Mouse (Mus musculus) brain, adult 2 months (tissue): ENCODE results near the gene Rsph14.

ENCODE experiments used
- DNase-seq: peaks from one replicate; pipeline ENCODE4 v3.0.0; 2011; ENCODE audit warnings: low read depth, low spot score

Gene Rsph14

DNA sequence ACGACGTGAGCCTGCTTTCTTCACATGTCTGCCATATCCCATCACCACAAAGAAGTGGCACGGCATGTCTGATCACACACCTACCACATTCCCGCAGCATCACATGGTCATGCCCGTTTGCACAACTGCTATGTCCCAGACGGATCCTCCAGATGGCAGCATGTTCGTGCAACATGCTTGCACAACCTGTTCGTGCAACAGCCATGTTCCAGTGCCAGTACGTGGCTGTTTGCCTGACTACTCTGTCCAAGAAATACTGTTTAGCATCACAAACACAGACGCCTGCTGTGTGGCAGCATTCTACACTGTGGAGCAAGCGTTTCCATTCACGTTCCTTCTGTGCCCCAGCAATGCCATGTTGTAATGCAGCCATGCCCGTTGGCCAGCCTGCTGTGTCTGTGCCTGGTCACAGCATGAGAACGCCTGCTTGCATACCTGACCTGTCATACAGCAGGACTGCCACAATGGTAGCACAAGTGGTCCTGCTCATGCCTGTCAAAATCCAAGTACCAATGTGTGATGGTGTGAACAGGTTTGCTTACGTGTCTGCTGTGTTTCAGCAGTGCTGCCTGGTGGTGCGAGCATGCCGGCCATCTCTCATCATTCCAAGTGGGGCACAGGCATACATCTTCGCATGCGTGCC is 98.7 kb downstream of the Rsph14 start:
- peak; percentile 54 for DNase-seq

DNA sequence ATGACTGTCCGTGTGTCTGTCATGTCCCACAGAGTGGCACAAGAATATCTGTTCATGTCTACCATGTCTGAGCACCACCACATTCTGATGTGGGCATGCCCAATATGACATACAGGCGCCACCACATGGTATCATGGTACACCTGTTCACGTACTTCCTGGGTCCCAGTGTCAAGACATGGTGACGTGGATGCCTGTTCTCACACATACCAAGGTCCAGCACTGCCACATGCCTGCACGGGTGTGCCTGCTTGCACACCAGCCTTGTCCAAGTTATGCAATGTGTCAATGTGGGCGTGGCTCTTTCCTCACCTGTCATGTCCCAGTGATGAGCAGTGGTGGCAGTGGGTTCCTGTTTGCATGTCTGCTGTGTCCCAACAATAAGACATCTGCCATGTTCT is 99.9 kb downstream of the Rsph14 start:
- DNase-seq: no peak

DNA sequence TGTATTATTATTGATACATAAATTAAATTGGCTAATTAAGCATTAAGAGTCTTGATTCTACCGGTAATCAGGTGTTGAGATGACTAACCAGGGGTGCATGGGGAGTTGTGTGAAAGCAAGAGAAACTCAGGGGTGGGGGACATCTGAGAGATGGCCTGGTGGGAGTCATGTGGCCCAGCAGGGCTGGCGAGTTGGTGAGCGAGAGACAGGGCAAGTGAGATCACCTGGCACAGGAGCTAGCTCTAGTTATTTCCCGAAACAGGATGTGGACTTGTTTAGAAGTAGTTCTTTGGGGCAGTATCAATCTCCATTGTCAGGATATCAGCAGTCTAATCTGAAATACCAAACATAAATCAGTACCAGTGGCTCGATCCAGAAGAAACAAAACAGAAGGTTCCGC is 100.8 kb downstream of the Rsph14 start:
- no peak for DNase-seq

DNA sequence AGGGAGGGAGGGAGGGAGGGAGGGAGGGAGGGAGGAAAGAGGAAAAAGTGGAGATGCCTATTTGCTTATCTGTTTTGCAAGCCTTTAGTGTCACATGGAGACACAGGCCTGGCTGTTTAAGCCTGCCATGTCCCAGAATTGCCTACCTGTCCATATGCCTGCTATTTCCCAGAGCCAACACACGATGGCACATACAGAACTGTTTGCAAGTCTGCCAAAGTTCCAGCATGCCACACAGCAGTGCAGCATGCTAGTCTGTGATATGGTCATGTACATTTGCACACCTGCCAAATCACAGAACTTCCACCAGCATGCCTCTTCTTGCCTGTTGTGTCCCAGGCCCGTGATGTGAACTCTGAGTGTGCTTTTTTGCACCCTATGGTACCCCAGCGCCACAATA is 101.8 kb downstream of the Rsph14 start:
- peak; percentile 70 for DNase-seq

DNA sequence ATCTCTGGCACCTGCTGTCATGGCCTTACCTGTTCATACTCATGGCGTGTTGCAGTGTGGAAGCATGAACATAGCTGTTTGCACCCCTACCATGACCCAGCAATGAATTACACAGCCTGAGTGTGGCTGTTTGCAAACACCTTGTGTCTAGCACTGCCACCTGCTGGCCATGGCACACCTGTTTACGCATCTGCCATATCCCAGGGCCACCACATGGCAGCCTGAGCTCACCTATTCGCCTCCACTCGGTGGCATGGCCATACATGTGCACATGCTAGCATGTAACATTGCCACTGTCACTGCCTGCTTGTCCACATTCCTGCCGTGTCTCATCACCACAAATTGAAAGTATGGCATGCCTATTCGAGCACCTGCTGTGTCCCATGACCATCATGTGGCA is 102.8 kb downstream of the Rsph14 start:
- peak; percentile 43 for DNase-seq

DNA sequence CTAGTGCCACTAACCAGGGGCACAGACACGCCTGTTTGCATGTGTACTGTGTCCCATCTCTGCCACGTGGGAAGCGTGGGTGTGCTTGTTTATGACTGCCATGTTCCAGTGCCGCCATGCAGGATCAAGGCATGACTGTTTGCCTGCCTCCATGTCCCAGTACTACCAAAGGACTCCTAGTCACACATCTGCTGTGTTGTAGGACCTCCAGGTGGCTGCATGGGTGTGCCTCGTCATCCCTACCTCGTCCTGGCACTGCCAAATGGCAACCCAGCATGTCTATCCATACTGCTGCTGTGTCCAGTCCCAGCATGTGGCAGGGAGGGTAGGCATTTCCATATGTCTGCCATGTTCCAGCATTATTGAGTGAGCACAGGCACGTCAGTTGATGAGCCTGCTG is 104.1 kb downstream of the Rsph14 start:
- DNase-seq: no peak

DNA sequence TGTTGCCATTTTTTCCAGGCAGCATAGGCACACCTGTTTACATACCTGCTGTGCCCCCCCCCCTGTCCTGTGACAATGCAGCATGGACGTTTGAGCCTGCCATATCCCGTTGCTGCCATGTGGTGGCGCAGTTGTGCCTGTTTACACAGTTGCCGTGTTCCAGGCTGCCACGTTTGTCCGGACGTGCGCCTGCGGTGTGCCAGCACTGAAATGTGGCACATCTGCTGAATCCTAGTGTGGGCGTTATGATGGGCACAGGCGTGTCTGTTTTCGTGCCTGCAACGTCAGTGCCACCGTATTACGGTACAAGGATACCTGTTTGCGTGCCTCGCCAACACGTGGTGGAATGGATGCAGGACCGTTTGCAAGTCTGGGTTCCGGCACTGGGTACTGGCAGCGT is 107.1 kb downstream of the Rsph14 start:
- peak; percentile 87 for DNase-seq

DNA sequence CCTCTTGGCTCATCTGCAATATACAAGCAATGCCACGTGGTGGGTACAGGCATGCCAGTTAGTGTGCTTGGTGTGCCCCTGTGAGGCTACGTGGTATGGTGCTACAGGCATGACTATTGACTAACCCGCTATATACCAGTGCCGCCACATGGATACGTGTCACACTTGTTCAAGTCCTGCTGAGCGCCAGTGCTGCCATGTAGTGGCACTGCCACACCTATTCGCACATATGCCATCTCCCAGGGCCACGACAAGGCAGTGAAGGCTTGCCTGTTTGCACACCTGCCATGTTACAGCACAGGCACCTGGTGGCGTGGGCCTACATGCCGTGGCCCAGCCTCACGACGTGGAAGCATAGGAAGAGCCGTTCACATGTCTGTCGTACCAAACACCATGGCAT is 108.1 kb downstream of the Rsph14 start:
- DNase-seq: no peak

DNA sequence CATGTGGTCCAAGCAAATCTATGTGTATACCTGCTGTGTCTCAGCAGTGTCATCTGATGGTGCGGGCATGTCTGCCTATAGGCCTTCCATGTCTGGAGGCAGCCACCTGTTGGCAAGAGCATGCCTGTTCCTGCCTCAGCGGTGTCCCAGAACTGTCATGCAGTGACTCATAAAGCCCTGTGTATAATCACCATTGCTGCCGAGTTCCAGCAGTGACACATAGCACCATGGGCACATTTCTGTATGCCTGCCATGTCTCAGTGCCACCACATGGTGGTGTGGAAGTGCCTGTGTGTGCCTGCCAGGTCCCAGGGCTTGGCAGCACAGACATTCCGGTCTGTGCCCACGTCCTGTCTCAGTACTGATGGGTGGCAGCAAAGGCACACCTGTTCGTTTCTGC is 109.6 kb downstream of the Rsph14 start:
- peak; percentile 95 for DNase-seq

DNA sequence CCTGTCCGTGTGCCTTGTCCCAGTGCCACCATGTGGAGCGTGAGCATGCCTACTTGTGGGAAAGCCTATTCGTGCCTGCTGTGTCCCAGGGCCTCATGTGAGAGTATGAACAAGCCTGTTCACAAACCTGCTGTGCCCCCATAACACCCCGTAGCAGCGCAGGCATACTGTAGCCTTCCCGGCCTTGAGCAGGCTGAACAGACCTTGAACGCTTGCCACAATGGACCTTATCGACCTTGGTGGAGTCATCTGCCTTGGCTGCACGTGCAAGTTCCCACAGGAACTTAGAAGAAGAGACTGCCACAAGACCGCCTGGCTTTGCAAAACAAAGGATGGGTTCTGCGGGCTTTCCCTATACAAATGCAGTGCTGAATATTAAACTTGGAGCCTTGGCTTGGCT is 110.8 kb downstream of the Rsph14 start:
- DNase-seq: no peak

DNA sequence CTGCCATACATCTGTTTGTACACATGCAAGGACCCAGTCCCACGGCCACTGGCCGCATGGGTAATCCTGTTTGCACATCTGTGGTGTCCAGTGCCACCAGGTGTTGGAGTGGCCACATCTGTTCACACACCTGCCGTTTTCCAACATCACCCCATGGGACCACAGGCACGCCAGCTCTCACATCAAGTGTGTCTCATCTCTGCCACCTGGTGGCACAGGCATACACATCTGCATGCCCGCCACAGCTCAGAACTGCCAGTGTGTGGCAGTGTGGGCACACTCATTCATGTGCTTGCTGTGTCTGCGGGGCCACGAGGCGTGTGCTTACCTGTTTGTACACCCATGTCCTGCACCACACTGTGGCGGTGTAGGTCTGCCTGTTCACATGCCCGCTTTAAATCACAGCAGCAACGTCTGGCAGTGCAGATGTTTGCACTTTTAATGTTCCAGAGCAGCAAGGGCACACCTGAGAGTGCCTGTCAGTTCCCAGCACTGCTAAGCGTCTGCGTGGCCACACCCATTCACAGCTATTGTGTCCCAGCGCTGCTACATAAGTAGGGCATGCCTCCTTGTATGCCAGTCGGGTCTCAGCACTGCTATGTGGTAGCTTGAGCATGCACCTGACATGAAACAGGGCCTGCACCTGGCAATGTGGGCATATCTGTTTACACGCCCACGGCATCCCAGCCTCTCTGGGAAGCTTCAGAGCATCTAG is 111.4 kb downstream of the Rsph14 start:
- peak; percentile 83 for DNase-seq

DNA sequence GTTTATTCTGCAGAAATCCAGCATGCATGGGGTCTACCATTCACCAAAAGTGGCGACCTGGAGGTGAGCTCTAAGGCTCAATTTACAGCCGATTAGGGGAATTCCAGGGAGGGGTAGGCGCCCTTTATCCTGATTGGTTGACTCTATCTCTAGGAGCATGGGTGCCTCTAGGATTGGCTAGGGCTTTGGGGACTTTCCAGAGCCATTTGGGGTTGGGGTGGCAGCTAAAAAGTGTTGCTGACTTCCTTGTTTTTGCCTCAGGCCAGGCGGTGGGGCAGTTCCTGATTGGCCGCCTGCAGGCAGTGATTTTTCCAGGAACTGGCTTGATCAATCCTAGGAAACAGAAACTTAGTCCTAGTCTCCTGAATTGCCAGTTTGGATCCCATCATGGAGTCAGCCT is 113.1 kb downstream of the Rsph14 start:
- DNase-seq: no peak

DNA sequence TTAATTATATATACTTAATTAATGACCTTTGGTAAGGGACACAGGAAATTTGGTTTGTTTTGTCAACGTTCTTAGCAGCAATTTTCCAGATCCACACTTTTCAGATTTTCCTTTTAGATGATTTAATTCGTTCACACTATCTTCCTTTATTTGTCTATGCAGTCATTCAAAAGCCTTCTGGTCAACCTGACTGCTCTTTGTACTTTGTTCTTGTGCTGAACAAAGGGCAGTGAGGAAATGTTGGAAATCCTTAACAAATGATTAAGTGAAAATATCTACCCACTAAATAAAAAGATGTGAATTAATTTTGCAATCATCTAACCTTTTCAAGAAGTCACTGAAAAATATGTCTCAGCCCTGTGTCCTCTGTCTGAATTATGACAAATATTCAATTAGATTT is 124.0 kb downstream of the Rsph14 start:
- DNase-seq: no peak
